Mouse (Mus musculus) liver, postnatal 0 days (tissue): Measurements from ENCODE around the gene Nedd9.

Source experiments
- CTCF ChIP-seq: sonication (generic); IDR thresholded peaks from 2 replicates; pipeline ENCODE4 v1.5.1; 2016; ENCODE audit warnings: antibody characterized with exemption, low read depth
- EP300 ChIP-seq: IDR thresholded peaks from 2 replicates; pipeline ENCODE4 v1.6.1; 2016; ENCODE audit warnings: antibody characterized with exemption, low read depth, mild to moderate bottlenecking

GRCm38 (mm10) chr13:41321433-41321832 lies 165.7 kb downstream of the Nedd9 start:
- TF ChIP-seq CTCF = no peak
- no peak for TF ChIP-seq EP300
